Mouse (Mus musculus) urinary bladder, postnatal 0 days (tissue): ENCODE results near the gene Pde12. TPM values are rescaled to one million over a fixed set of nuclear protein-coding genes. Genes with fewer than 3 reads are reported as not detected.

Experiments
- microRNA-seq: library from miRNA; unstranded; fragments of <30 nt; microRNA quantifications from one replicate; pipeline ENCODE4, GENCODE M21; 2016
- polyA plus RNA-seq: library from polyadenylated mRNA; unstranded; fragments of >200 nt; fragmentation: Nextera tagmentation; extraction: Ambion mirVana; gene quantifications from 2 replicates; pipeline ENCODE4 v1.2.1, GENCODE M21; 2015

Pde12 gene
- 5.0 and 5.5 TPM in 2 replicates for polyA plus RNA-seq

DNA sequence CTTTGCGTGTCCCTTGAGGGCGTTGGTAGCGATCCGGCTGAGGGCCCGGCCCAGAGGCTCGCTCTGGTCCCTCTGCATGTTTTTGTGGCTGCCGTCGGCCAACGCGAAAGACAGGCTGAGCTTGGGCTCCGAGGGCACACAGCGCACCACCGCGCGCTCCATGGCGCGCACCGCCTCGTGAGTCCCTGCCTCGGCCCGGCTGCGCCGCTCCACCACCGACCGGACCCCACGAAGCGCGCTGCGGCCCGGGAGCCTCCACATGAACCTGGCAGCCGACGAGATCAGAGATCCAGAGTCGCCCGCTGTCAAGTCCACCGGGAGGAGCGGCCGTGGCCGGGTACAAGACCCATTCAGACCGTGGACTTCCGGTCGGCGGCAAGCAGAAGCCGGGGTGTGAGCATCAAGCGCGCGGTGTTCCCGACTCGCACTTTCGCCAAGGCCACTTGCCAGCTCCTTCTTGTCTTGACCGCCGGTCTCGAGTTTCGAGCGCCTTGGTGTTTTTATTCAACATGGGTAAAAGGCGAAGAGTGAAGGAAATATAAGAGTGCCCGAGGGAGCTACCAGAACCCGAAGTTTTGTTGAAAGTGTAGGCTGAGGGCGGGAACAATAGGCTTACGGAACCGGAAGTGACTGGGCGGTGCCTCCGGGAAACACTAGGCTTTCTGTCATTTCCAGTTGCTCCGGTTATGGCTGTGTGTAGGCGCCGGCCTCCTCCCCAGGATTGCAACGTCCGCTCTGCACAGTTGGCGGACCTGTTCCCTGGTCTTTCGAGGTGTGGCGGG lies at the start of gene Pde12:
Pde12 (minus strand) TSS at position 592 of the 782 bp plus-strand sequence.

DNA sequence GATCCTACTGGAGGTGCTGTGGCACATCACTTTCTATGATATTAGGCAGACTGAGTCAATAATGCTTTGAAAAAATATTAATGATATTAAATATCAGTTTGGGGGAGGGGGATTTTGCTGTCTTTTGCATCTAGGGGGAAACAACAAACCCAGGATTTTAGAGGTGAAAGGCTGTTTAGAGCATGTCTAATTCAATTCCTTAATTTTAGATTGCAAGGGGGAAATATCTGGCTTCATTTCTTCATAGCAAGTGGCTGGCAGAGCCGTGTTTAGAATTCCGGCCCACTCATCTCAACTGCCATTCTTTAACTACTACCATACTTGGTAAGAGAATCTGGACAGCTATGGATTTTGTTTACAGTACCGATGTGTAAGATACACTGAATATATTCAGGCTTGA lies 23.3 kb upstream of the Pde12 start, which contains the start of gene Dnah12:
Dnah12 (plus strand) TSS at position 301 of the 400 bp plus-strand sequence.

DNA sequence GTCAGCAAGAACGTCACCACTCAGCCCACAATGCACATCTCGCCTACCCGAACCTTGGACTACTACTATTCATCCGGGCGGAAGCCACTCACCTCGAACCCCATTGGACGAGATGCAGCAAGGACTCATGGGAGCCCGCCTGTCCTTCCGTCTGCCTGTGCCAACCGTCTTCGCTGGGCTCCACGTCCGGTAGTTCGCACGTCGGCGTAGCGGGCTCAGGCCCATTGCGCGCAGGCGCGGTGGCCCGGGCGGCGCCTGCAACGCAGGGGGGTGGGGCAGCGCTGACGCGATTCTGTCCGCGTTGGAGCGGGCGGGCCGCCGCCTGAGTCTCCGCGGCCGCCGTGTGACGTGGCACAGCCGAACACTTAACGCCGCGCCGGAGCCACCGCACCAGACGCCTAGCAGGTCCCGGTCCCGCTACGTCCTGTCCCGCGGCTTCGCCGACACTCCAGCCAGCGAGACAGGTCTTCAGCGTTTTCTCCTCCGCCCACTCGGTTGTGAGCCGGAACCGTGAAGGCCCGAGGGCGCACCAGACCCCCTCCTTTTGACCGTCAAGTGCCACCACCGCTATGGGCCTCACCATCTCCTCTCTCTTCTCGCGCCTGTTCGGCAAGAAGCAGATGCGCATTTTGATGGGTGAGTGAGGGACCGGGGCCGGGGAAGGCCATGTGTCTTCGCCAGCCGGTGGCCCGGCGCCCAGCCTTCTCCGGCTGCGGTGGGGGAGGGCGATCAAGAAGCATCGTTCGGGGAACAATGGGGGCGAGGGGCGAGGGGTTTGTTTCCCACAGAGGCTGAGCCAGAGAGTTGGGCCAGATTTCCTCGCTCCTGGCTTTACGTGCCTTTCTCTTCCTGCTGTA lies 31.6 kb downstream of the Pde12 start, which contains the start of gene Arf4:
Arf4 (plus strand) TSS at position 224 of the 857 bp plus-strand sequence.

Small RNAs within 50 kb of the gene (microRNA-seq; reads per million reads assigned to microRNA genes)
- gene Mir7672 = not detected

Other genes starting within 250 kb of the Pde12 start
- gene Slmap, start 135.0 kb downstream of the Pde12 start, polyA plus RNA-seq = 367 and 491 TPM in 2 replicates
- 19.3 TPM in 2 replicates for gene Dennd6a, start 96.0 kb downstream of the Pde12 start, polyA plus RNA-seq
- 468 and 582 TPM in 2 replicates for gene Arf4, start 31.8 kb downstream of the Pde12 start, polyA plus RNA-seq
- gene Dnah12, start 23.4 kb upstream of the Pde12 start, polyA plus RNA-seq = 0.02 TPM in 1 of 2 replicates, not detected in the other
- gene Asb14, start 224.7 kb upstream of the Pde12 start, polyA plus RNA-seq = 0.07 TPM in 1 of 2 replicates, not detected in the other